Mouse (Mus musculus): Measurements from ENCODE around the gene Ntn5. TPM values are rescaled to one million over a fixed set of nuclear protein-coding genes. Genes with fewer than 3 reads are reported as not detected.

The Ntn5 gene
- polyA plus RNA-seq, 1 experiment from 2014 or later: not detected

DNA sequence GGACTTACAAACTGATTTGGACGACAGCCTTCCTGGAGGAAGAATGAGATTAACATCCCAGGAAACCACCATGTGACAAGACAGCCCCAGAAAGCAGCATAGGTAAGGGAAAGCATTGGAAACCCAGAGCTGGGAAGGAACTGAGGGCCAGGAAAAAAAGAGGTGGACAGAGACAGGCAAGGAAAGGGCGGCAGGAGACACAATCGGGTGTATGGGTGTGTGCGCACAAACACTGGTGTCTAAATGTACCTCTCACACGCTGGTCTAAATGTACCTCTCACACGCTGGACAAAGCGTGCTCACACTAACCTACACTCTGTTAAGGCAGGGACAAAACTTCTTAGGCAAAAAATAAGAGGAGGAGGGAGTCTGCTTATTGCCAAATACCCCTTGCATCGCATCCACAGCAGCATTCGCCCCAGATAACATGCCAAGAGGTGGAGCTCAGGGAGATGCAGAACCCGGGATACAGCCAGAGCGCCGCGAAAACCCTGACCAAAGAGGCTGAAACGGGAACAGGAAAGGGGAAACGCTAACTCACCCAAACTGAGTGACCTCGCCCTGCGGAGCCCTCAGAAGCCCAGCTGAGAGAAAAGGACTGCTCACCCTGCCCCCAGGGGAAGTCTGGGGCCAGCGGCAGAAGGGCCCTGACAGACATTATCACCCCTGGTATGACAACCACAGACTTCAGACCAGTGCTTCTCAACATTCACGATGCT is 32.1 kb downstream of the Ntn5 start:
- Histone ChIP-seq H3K27ac (peak overlapping the region; percentile 44), H3K4me3 (peak overlapping the region; percentile 69), H3K9ac (peak overlapping the region; percentile 3; the same call in 1 of the 2 replicates), H3K4me2 (peak overlapping the region; percentile 80), H3K36me3 (peaks cover 37% of the 10 kb centered on the region), H3K9me3 (replicated peaks) (no peaks in the 10 kb centered on the region), H3K27me3 (no peaks in the 10 kb centered on the region), H3K4me1 (replicated peaks) (peaks cover 43% of the 10 kb centered on the region)
- 75% methylated on average over 19 of the region's 19 CpGs for WGBS
- ATAC-seq (replicated peaks; ENCODE audit: insufficient number of reproducible peaks, insufficient read depth, low FRiP score, low read depth): no peak

DNA sequence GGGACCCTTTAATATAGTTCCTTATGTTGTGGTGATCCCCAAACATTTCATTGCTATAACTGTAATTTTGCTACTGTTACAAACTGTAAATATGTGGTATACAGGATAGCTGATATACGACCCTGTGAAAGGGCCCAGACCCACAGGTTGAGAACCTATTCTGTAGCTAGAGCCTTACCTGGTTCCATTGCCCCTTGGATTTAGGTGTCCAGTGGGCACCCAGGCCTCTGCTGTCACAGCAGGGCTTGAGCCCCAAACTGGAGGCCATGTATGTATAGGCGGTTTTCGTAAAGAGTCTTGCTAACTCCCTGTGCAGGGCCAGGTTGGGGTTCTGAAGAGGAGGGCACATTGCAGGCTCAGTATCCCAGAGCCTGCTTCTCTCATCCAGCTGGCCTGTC is 32.6 kb downstream of the Ntn5 start:
- H3K4me2 ChIP-seq: peak overlapping the region; percentile 80
- peaks cover 36% of the 10 kb centered on the region for H3K36me3 ChIP-seq
- H3K9ac ChIP-seq: peak overlapping the region; percentile 86; the same call in 1 of the 2 replicates
- H3K4me3 ChIP-seq: peak overlapping the region; percentile 69
- no peaks in the 10 kb centered on the region for H3K9me3 ChIP-seq (replicated peaks)
- no peaks in the 10 kb centered on the region for H3K27me3 ChIP-seq
- peaks cover 43% of the 10 kb centered on the region for H3K4me1 ChIP-seq (replicated peaks)
- 86% methylated on average over 3 of the region's 3 CpGs for WGBS
- no peak for ATAC-seq (replicated peaks; ENCODE audit: insufficient number of reproducible peaks, insufficient read depth, low FRiP score, low read depth)
- H3K27ac ChIP-seq: 0 out of 2 replicates have a peak overlapping the region, but pooled peaks have one; percentile 89

DNA sequence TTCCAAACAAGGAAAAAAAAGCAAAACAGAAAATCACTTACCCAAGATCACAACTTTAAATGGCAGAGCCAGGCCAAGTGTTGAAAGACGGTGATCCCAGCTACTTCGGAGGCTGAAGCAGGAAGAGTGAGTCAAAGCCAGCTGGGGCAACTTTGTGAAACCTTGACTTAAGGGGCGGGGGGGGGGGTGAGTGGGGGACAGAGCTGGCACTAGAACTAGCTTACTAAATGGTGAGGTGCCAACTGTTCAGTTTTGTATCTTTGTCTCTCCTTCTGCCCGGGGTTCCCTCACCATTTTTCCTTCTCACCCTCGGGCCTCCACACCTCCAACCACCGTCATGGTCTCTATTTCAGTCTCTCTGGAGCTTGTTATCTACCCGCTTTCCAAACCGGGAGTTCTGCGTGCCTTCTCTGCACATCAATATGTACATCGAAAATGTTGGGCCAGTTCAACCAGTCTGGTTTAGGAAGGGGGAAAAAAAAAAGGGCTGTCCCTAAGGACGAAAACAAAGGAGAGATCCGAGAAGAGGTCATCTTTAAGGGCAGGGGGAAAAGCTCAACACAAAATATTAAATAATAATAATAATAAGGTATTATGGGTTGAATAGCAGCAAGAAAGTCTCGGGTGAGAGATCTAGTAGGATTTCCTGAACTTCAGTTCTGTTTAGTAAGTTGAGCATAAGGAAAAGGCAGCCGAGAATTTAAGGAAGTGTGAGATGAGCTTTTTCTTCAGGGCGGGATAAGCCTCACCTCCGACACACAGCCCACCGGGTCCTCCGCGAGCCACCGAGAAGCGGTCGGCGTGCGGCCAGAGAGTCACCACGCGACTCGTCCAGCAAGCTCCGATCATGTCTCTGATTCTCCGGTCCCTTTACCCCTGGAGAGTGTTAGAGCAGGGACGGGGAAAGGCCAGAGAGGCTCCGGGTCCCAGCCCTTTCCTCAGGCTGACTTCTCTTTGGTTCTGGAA is 33.4 kb downstream of the Ntn5 start:
- Histone ChIP-seq H3K9me3 (replicated peaks) (no peaks in the 10 kb centered on the region), H3K27ac (peak overlapping the region; percentile 89), H3K4me1 (replicated peaks) (peaks cover 43% of the 10 kb centered on the region), H3K4me2 (peak overlapping the region; percentile 80), H3K4me3 (peak overlapping the region; percentile 69), H3K27me3 (no peaks in the 10 kb centered on the region), H3K36me3 (peaks cover 30% of the 10 kb centered on the region), H3K9ac (peak overlapping the region; percentile 86)
- peak; percentile 18; the same call in 1 of the 2 replicates for ATAC-seq (replicated peaks; ENCODE audit: insufficient number of reproducible peaks, insufficient read depth, low FRiP score, low read depth)
- WGBS: 6% methylated on average over 31 of the region's 31 CpGs

DNA sequence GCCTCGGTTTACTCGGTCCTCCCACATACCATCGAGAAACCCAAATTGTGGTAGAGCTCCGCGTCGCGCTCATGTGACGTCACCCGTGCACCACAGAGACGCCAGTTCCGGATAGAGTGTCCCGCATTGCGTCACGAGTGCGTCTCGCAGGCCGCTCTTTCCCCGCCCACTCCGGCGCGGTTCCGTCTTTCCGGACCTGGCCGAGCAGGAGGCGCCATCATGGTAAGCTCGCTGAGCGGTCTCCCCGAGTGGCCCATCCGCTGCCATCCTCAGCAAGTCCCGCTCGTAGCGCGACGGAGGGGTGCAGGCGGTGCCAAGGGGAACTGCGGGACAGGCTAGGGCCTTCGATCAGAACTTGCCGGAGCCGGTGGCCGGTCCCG is 34.1 kb downstream of the Ntn5 start, which contains the start of gene Sphk2:
Gene Sphk2 (minus strand): TSS at position 85 of the 380 bp plus-strand sequence.
- Histone ChIP-seq H3K9me3 (replicated peaks) (no peaks in the 10 kb centered on the region), H3K4me2 (peak within 1 kb of the TSS; percentile 80), H3K4me1 (replicated peaks) (peaks cover 43% of the 10 kb centered on the region), H3K36me3 (peaks cover 23% of the 10 kb centered on the region), H3K9ac (peak within 1 kb of the TSS; percentile 88), H3K4me3 (peak within 1 kb of the TSS; percentile 69), H3K27me3 (no peaks in the 10 kb centered on the region), H3K27ac (peak within 1 kb of the TSS; percentile 89)
- WGBS: 0% methylated on average over 41 of the region's 41 CpGs
- ATAC-seq (replicated peaks; ENCODE audit: insufficient number of reproducible peaks, insufficient read depth, low FRiP score, low read depth): peak; percentile 76

DNA sequence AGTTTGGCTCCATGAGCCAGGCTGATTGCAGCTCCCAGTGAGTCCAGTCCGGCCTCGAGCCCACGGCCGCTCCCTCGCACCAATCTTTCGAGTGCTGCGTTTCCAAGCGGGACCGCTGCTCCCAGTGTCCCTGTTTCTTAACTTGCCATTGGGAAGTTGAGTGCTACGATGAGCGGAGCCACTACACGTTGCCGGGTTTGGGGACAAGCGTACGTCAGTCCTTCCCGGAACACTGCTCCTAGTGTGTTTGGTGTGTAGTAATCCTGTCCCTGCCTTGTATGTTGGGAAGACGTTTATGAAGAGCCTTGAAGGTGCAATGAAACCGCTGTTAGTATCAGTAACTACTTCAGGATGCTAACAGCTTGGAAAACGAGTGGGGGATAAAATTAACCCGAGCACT is 34.5 kb downstream of the Ntn5 start:
- ATAC-seq (replicated peaks; ENCODE audit: insufficient number of reproducible peaks, insufficient read depth, low FRiP score, low read depth): no peak

DNA sequence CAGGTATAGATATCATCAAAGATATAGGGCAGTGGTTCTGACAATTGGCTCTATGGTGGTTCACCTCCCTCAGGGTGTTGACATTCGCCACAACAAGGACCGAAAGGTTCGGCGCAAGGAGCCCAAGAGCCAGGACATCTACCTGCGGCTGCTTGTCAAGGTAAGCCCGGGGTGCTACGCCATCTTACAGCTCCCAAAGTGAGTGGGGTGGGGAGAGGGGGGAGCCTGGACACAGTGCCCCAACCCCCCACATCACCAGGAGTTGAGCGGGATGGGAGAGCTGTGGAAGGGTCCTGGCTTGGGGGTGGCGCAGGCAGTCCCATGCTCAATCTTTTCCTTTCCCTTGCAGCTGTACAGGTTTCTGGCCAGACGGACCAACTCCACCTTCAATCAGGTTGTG is 35.4 kb downstream of the Ntn5 start:
- Histone ChIP-seq H3K27ac (no peak overlapping the region), H3K36me3 (peaks cover 26% of the 10 kb centered on the region), H3K9ac (peak overlapping the region; percentile 88), H3K9me3 (replicated peaks) (no peaks in the 10 kb centered on the region), H3K4me2 (peak overlapping the region; percentile 64), H3K4me3 (peak overlapping the region; percentile 69), H3K27me3 (no peaks in the 10 kb centered on the region), H3K4me1 (replicated peaks) (peaks cover 39% of the 10 kb centered on the region)
- no peak for ATAC-seq (replicated peaks; ENCODE audit: insufficient number of reproducible peaks, insufficient read depth, low FRiP score, low read depth)
- WGBS: 74% methylated on average over 10 of the region's 10 CpGs

More for the DNA sequence above, 34.5 kb downstream of the Ntn5 start:
- H3K4me3 ChIP-seq: peak overlapping the region; percentile 69
- no peaks in the 10 kb centered on the region for H3K27me3 ChIP-seq
- H3K4me2 ChIP-seq: peak overlapping the region; percentile 64
- no peaks in the 10 kb centered on the region for H3K9me3 ChIP-seq (replicated peaks)
- H3K4me1 ChIP-seq (replicated peaks): peaks cover 43% of the 10 kb centered on the region
- H3K9ac ChIP-seq: peak overlapping the region; percentile 88
- H3K27ac ChIP-seq: peak overlapping the region; percentile 85
- peaks cover 20% of the 10 kb centered on the region for H3K36me3 ChIP-seq
- under 1% methylated on average over 20 of the region's 20 CpGs for WGBS

DNA sequence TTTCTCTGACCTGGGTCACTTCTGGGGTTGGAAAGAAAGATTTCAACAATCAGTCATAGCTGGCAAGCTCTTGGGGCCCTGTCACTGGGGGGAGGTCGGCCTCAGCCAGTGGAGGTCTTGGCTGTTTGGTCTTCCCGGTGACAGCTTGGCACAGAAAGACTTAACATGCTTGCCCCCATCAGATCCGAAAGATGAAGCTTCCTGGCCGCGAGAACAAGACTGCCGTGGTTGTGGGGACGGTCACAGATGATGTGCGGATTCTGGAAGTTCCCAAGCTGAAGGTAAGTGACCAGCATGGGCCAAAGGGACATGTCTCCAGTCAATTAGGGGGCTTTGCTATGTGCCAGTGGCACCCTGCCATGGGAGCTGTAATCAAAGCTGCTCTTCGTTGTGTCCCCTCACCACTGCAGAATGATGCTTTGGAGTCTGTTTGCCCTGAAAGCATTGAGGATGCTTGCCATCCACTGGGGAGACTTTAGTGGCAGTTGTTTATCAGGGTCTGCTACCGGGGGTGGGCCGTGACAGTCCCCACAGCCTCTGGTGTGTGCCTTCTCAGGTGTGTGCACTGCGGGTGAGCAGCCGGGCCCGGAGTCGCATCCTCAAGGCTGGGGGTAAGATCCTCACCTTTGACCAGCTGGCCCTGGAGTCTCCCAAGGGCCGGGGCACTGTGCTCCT is 36.1 kb downstream of the Ntn5 start:
- no peak for ATAC-seq (replicated peaks; ENCODE audit: insufficient number of reproducible peaks, insufficient read depth, low FRiP score, low read depth)
- Histone ChIP-seq H3K27ac (no peak overlapping the region), H3K4me2 (peak overlapping the region; percentile 64; the same call in 1 of the 2 replicates), H3K27me3 (no peaks in the 10 kb centered on the region), H3K4me3 (no peak overlapping the region), H3K9ac (no peak overlapping the region), H3K36me3 (peaks cover 29% of the 10 kb centered on the region), H3K9me3 (replicated peaks) (no peaks in the 10 kb centered on the region), H3K4me1 (replicated peaks) (peaks cover 33% of the 10 kb centered on the region)
- 88% methylated on average over 16 of the region's 16 CpGs for WGBS

DNA sequence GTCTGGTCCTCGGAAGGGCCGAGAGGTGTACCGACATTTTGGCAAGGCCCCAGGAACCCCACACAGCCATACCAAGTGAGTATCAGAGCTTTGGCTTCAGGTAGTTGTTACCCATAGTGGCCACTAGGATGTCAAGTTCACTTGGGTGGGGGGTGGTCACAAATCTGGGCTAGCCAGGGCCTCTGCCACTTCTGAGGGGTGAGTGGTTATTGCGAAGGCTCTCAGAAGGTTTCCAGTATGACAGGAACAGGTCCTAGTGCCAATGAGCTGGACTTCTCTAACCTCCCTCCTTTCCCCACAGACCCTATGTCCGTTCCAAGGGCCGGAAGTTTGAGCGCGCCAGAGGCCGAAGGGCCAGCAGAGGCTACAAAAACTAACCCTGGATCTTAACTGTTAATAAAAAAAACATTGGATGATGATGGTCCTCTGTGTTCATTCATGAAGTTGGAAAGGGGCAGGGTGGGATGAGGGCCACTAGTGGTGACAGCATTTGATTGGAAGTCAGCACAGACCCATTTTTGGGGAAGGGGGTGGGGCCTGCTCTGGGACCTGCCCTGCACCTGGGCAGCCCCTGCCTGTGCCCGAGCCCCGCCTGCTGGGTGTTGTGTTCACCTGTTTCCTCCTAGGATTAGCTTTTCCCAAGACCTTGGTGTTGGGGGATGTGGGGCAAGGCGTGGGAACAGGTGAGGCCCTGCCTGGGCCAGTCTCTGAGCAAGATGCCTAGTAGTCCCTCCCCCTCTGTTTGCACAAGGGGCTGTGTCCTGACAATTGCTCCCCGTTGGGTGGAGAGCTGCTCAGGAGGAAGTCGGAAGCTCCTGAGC is 36.8 kb downstream of the Ntn5 start, which contains the start of gene Fam83e:
Gene Fam83e (plus strand): TSS at position 800 of the 821 bp plus-strand sequence.
- peaks cover 30% of the 10 kb centered on the region for H3K4me1 ChIP-seq (replicated peaks)

DNA sequence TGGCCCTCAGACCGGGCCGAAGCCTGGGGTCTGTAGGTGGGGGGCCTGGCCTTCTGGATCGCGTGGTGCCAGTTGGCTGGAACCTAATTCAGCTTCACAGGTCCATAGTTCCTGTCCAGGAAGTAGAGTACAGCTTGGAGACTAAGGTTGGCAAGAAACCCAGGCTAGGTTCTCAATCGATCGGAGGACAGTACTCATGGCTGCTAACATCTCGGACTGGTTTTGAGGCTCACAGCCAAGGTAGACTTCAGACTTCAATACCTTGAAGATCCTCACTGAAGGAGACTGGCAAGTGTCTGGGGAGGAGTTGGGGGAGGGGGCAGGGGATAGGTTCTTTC is 37.4 kb downstream of the Ntn5 start:
- peaks cover 24% of the 10 kb centered on the region for H3K4me1 ChIP-seq (replicated peaks)
- no peak for ATAC-seq (replicated peaks; ENCODE audit: insufficient number of reproducible peaks, insufficient read depth, low FRiP score, low read depth)
- H3K9ac ChIP-seq: no peak overlapping the region
- no peak overlapping the region for H3K4me3 ChIP-seq
- 80% methylated on average over 7 of the region's 7 CpGs for WGBS
- H3K4me2 ChIP-seq: no peak overlapping the region
- peaks cover 29% of the 10 kb centered on the region for H3K36me3 ChIP-seq
- H3K27me3 ChIP-seq: no peaks in the 10 kb centered on the region
- no peak overlapping the region for H3K27ac ChIP-seq
- H3K9me3 ChIP-seq (replicated peaks): no peaks in the 10 kb centered on the region

More for the DNA sequence above, 36.8 kb downstream of the Ntn5 start, which contains the start of gene Fam83e:
- no peak within 1 kb of the TSS for H3K27ac ChIP-seq
- ATAC-seq (replicated peaks; ENCODE audit: insufficient number of reproducible peaks, insufficient read depth, low FRiP score, low read depth): no peak
- H3K36me3 ChIP-seq: peaks cover 29% of the 10 kb centered on the region
- no peak within 1 kb of the TSS for H3K4me2 ChIP-seq
- no peaks in the 10 kb centered on the region for H3K27me3 ChIP-seq
- no peak within 1 kb of the TSS for H3K4me3 ChIP-seq
- H3K9ac ChIP-seq: no peak within 1 kb of the TSS
- WGBS: 74% methylated on average over 14 of the region's 14 CpGs
- H3K9me3 ChIP-seq (replicated peaks): no peaks in the 10 kb centered on the region

DNA sequence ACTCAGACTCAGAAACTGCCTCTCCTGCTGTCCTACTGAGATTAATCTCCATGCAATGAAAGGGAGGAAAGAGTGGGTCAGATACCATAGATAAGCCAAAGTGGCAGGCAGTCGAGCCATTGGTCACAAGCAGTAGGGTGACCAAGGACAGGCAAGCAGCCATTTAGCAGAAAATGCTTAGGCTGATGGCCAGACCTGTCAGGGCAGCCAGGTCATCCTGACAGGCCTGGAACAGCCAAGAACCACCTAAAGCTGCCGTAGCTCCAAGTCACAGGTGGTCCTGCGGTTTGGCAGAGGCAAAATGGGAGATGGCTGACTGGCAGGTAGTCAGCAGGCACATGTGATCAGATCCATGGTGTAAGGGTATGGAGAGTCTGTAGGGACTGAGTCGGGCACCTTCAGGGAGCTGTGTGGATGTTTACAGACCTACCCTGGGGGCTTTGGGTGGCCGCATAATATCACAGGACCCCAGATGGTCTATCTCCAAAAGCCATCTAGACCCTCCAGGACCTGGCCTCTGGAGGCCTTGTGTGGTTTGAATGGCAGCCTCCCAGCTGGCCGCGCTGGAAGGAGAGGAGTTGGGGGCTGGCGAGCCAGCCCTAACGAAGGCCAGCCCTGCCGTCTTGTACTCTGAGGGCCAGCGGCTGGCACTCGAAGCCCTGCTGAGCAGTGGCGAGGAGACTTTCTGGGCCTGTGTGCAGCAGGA is 38.0 kb downstream of the Ntn5 start:
- Histone ChIP-seq H3K27ac (no peak overlapping the region), H3K27me3 (no peaks in the 10 kb centered on the region), H3K4me2 (no peak overlapping the region), H3K9ac (no peak overlapping the region), H3K4me1 (replicated peaks) (peaks cover 18% of the 10 kb centered on the region), H3K4me3 (no peak overlapping the region), H3K9me3 (replicated peaks) (no peaks in the 10 kb centered on the region), H3K36me3 (peaks cover 33% of the 10 kb centered on the region)
- WGBS: 68% methylated on average over 13 of the region's 13 CpGs
- ATAC-seq (replicated peaks; ENCODE audit: insufficient number of reproducible peaks, insufficient read depth, low FRiP score, low read depth): no peak

Data from heart, embryonic 15.5 days (tissue).